Mouse (Mus musculus): ENCODE measurements at regions not wholly inside any gene's neighbourhood (a gene's known extent, or its start where the extent isn't known, plus 50 kb on each side); places are given as distances from the start of the nearest gene placed in this dataset.

DNA sequence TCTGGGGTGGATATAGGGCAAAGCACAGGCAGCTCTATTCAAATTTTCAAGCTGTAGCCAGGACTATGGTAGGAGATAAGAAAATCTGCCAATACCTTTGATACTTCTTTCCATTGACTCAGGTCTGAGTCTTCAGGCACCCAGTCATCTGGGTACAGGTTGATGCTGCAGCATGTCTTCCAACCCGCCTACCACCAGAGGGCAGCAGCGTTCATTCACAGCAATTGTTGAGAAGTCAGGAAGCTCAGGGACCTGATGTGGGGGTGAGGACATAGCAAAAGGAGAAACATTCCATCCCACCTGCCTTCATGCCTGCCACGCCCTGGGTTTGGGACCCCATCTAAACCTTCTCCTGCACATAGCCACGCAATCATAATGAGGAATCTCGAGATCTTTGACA is 118.2 kb upstream of the Gm21876 start:
- DNase-seq, result peak in 1 of 2 experiments; percentile 53

DNA sequence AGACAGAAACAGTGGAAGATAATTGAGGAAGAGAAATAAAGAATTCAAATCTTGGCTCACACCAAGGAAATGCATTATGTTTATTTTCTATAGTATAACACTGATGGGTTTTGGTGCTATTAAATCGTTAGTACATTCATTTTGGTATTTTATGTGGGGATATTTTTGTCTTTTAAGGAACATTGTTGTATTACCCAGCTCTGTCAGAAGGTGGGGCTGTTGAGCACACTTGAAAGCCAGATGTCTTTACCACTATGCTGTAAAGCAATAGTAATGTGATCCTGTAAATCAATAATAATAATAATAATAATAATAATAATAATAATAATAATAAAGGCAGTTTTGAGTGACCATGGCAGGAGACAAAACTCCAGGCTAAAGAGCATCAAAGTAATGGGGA is 120.0 kb upstream of the Gm21876 start:
- peak in 1 of 2 experiments; percentile 1 for DNase-seq

DNA sequence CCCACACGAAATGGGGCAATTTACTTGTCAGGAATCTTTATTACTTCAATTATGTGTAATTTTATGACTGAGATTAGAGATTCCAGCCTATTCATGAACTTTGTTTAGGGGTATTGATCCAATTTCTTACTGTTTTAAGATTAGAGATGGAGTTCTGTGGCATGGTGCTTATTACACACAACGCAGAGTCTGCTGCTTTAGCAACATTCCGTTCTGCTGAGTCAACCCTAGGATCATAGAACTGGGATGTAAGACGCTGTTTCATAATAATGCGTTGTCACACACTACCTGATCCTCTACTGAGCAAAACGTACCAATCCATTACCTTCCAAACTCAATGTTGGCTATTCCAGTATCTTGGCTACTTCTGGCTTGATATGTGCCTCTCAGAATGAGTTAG is 121.9 kb upstream of the Gm21876 start:
- no peak for DNase-seq

DNA sequence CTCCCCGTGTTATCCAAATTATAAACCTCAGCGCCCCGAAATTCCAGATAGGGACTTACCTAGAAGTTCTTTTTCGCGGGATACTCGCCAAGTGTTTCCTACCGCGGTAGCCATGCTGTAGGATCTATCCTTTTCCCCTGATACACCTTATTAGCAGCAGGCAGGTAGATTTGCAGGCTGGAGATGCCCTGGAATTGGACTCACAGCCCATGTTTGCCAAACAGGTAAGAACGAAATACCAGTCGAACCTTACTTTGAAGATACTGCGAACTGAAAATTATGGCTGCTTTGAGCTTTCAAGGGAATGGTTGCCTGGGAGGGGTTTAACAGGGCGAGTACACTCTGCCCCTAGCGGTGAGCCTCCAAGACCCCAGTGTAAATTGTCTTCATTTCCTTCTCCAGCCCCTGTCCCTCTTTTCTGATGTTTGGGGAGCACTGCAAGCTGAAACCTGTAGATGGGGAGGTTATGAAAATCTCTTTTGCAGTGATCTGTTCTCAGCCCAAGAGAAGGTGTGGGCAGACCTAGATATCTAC is 149.8 kb upstream of the Agtr2 start:
- DNase-seq, result peak in 1 of 2 experiments; percentile 2

DNA sequence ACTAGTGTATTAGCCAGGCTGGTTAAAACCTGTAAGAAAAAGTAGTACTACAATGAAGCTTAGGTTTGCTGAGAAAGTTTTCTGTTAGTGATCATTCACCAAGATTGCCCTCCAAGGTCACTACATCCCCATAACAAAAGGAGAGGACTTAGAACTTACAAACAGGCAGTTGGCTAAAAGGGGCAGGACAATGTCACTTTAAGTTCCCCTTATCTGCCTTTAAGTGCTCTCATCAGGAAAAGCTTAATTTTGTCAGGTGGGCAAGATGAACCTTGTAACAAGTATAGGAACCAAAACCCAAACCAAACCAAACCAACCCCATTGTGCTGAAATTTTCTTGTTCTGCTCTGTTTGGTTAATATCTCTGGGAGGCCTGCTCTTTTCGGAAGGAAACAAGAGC is 139.9 kb upstream of the Agtr2 start:
- no peak for DNase-seq

DNA sequence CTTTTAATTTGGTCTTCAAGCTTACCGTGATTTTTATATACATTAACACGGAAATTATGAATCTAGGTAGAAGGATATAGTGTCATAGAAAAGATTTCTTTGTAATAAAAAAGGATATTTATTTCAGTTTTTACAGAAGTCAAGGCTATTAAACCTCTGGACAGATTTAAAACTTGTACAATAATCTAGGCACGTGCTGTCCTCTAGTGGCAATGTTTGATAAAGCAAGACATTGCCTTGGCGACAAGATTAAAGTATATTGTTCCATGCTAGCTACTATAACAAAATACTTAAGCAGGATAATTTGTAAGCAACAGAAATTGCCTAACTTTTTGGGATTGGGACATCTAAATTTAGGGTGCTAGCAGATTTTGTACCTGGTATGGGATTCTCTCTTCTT is 133.8 kb upstream of the Agtr2 start:
- DNase-seq, result no peak

DNA sequence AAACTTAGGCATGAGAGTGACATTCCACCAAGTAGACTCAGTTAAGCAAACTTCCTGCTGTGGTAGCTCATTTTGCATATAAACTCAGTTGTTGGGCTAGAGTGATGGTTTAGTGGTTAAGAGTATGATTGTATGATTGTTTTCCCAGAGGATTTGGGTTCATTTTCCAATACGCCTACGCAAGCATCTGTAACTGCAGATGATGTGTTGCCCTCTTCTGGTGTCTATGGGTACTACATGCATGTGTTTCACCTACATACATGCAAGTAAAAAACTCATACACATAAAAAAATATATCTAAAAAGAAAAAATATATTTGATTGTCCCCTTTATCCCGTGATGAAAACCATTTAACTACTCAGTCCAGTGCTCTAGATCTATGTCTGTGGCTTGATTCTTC is 132.0 kb upstream of the Agtr2 start:
- no peak for DNase-seq

DNA sequence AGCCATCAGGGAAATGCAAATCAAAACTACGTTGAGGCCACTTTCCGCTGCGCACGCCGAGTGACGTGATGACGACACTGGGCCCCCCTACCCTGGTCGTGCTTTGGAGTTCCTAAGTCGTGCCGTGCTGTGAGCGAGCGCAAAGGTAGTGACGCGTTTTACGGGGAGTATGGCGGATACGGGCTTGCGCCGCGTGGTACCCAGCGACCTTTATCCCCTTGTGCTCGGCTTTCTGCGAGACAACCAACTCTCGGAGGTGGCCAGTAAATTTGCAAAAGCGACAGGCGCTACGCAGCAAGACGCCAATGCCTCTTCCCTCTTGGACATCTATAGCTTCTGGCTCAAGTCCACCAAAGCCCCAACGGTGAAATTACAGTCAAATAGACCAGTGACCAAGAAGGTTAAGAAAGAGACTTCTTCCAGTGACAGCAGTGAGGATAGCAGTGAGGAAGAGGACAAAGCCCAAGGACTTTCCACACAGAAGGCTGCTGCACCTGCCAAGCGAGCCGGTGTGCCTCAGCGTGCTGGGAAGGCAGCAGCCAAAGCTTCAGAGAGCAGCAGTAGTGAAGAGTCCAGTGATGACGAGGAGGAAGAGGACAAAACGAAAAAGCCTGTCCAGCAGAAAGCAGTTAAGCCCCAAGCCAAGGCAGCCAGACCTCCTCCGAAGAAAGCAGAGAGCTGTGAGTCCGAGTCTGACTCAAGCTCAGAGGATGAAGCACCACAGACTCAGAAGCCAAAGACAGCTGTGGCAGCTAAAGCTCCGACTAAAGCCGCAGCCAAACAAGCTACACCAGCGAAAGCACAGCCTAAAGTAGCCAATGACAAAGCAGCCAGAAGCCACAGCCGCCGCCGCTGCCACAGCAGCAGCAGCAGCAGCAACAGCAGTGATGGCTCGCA is 123.3 kb upstream of the Agtr2 start:
- no peak for DNase-seq

DNA sequence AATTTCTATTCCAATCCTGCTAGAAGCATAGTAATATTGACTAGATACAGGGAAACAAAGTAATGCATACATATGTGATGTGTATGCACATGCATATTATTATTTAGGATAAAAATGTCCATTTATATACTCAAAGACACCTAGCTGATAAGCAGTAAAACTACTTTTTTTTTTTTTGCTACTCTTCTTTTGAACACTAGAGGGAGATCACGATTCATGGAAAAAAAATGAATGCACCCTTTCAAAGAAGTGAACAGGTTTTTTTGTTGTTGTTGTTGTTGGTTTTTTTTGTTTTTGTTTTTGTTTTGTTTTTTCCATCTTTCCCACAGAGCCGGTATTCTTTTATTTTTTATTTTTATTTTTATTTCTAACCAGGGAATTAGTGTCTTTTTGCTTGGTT is 99.1 kb upstream of the Agtr2 start:
- DNase-seq, result no peak

DNA sequence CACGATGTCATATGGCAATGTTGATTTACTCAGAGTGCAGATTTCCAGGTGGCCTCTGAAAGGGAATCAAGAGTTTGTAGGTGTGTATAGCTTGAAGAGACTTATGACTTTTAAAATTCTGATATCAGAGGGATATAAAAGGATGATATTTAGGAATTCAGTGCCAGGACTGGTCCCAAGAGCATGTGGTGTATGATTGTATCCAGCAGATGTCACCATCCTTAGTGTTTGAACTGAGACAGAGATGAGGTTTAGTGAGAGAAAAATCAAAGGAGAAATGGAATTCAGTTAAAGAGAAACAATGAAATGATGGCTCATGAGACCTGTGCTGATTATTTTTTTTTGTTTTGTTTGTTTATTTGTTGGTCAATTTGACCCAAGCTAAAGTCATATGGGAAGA is 94.4 kb upstream of the Agtr2 start:
- no peak for DNase-seq

DNA sequence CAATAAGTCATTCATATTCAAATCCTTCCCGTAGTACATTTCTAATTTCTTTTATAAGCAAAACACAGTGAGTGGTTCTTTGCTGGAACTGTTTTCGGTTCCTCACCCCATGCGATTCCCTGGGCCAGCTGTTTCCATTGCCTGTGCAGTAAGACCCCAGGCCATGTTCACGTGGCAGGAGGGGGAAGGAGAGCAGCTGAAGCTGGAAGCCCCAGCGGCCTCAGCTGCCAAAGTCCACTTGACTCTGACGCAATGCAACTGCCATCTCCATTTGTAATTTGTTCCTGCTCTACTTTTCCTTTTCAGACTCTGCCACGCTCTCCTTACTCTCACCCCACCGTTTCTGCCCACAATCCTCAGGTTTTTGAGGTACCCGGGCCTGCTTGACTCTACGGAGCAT is 91.1 kb upstream of the Agtr2 start:
- no peak for DNase-seq

DNA sequence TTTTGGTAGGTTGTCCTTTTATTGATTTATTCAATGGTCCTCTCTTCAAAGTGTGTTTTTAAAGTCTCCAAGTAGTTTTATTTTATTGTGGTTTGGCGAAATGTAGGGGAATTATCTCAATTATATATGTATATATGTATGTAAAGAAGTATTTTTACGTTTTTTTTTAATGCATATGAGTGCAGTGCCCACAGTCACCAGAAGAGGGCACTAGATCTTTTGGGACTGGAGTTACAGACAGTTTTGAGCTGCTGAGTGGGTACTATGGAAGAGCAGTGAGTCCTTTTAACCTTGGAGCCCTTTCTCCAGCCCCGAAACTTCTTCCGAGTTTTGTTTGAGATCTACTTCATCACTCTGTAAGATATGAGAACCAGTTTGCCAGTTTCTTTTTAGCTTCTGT is 59.5 kb upstream of the Agtr2 start:
- DNase-seq, result peak in 1 of 2 experiments; percentile 10

DNA sequence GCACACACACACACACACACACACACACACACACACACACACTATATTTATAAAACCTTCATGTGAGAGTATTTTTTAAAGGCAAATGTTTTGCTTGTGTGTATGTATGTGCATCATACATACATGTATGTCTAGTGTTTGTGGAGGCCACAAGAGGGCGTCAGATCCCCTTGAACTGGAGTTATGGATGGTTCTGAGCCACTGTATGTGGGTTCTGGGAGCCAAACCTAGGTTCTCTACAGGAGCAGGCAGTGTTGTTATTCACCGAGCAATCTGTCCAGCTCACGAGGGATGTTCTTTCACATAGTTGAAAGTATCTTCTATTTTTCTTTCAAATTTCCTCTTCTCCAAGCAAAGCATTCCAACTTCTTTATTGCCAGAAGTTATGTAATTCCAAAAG is 56.3 kb upstream of the Agtr2 start:
- DNase-seq, result no peak

DNA sequence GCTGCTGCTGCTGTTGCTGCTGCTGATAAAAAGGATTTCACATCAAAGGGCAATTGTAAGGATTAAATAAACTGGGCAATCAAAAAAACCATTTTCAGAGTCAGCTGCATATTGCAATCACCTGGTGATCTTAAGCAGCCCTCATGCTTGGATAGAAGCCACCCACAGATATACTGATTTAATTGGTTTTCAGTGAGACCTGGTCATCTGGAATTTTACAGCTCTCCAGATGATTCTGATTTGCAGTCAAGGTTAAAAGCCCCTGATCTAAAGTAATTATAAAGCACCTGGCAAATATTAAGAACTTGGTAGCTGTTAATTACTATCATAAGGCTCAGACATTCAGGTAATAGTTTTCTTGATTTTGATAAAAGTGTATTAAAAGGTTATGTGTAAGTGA is 50.8 kb upstream of the Agtr2 start:
- DNase-seq, result no peak
